Mouse (Mus musculus) CH12.LX (cell line): ENCODE results near the gene Sv2b. TPM values are rescaled to one million over a fixed set of nuclear protein-coding genes. Genes with fewer than 3 reads are reported as not detected.

Source experiments
- DNase-seq: peaks from one replicate; pipeline ENCODE4 v3.0.0-alpha.2; 2013; ENCODE audit errors: extremely low read depth
- H3K27ac ChIP-seq: 2 replicates; pipeline ENCODE4 v1.5.1; 2012; ENCODE audit warnings: low read depth, mild to moderate bottlenecking, control low read depth, moderate library complexity; ENCODE audit not compliant: insufficient read depth
- H3K27me3 ChIP-seq: replicated peaks from 2 replicates; pipeline ENCODE3; 2012; ENCODE audit warnings: inconsistent platforms
- H3K36me3 ChIP-seq, 2 experiments: replicated peaks in 1 of 2; 2 replicates each; pipeline versions ENCODE3 to v1.6.1; 2012; ENCODE audit warnings: inconsistent platforms in 1 of 2, low read length in 1 of 2, mild to moderate bottlenecking in 1 of 2, mixed read lengths in 1 of 2, moderate library complexity in 1 of 2; ENCODE audit not compliant: control insufficient read depth in 1 of 2, insufficient read depth in 1 of 2
- H3K4me1 ChIP-seq, 2 experiments: 2 replicates each; pipeline ENCODE4 v1.6.1; 2012; ENCODE audit warnings: inconsistent platforms in 1 of 2, moderate library complexity in 1 of 2; ENCODE audit not compliant: insufficient read depth in 2 of 2, control insufficient read depth in 1 of 2
- H3K4me2 ChIP-seq: 2 replicates; pipeline ENCODE4 v1.6.1; 2012; ENCODE audit warnings: low read depth, mild to moderate bottlenecking, control low read depth; ENCODE audit not compliant: poor library complexity, insufficient read depth, severe bottlenecking
- H3K4me3 ChIP-seq, 3 experiments: fragments of 150-350 bp in 1 of 3; sonication (generic) in 1 of 3; replicated peaks in 1 of 3; 2 replicates each; pipeline versions ENCODE3 to v1.5.1; 2011 to 2012; ENCODE audit warnings: low read depth in 2 of 3, low read length in 2 of 3, mild to moderate bottlenecking in 2 of 3, moderate library complexity in 2 of 3, control low read depth in 1 of 3, improper control_type of control experiment in 1 of 3, inconsistent platforms in 1 of 3, mixed read lengths in 1 of 3; ENCODE audit not compliant: poor library complexity in 1 of 3
- H3K79me2 ChIP-seq: replicated peaks from 2 replicates; pipeline ENCODE4 v1.6.1; 2012; ENCODE audit warnings: mild to moderate bottlenecking, moderate library complexity; ENCODE audit not compliant: control insufficient read depth, poor library complexity, insufficient read depth, severe bottlenecking; ENCODE audit errors: extremely low read depth
- H3K9ac ChIP-seq: 2 replicates; pipeline ENCODE4 v1.6.1; 2012; ENCODE audit warnings: low read depth, mild to moderate bottlenecking, control low read depth, moderate library complexity; ENCODE audit not compliant: insufficient read depth
- H3K9me3 ChIP-seq: replicated peaks from 2 replicates; pipeline ENCODE3; 2012; ENCODE audit warnings: low read length, inconsistent platforms, mixed read lengths
- CTCF ChIP-seq, 2 experiments: IDR thresholded peaks in 1 of 2; conservative IDR thresholded peaks in 1 of 2; 2 replicates each; pipeline ENCODE4 v1.5.1; 2011 to 2012; ENCODE audit warnings: low read depth in 2 of 2, low read length in 2 of 2, improper control_type of control experiment in 1 of 2, inconsistent platforms in 1 of 2, mild to moderate bottlenecking in 1 of 2, moderate library complexity in 1 of 2
- ELF1 ChIP-seq: IDR thresholded peaks from 2 replicates; pipeline ENCODE4 v1.6.1; 2014; ENCODE audit warnings: low read depth, mild to moderate bottlenecking, inconsistent platforms, low read length, improper control_type of control experiment
- EP300 ChIP-seq: IDR thresholded peaks from 2 replicates; pipeline ENCODE4 v1.6.1; 2011; ENCODE audit warnings: low read length, improper control_type of control experiment
- GABPA ChIP-seq: IDR thresholded peaks from 2 replicates; pipeline ENCODE4 v1.6.1; 2012; ENCODE audit warnings: low read depth, low read length, improper control_type of control experiment, inconsistent platforms; ENCODE audit not compliant: insufficient replicate concordance
- IRF4 ChIP-seq: IDR thresholded peaks from 2 replicates; pipeline ENCODE4 v1.6.1; 2014; ENCODE audit warnings: low read depth, mild to moderate bottlenecking, inconsistent platforms, low read length, improper control_type of control experiment
- JUND ChIP-seq: conservative IDR thresholded peaks from 2 replicates; pipeline ENCODE4 v1.6.1; 2011; ENCODE audit warnings: low read depth, low read length, improper control_type of control experiment
- NELFE ChIP-seq: IDR thresholded peaks from 2 replicates; pipeline ENCODE4 v1.6.1; 2011; ENCODE audit warnings: low read depth, low read length, improper control_type of control experiment
- POLR2AphosphoS2 ChIP-seq: IDR thresholded peaks from 2 replicates; pipeline ENCODE4 v1.6.1; 2011; ENCODE audit warnings: low read depth, low read length, improper control_type of control experiment
- RAD21 ChIP-seq: IDR thresholded peaks from 2 replicates; pipeline ENCODE4 v1.6.1; 2011; ENCODE audit warnings: low read depth, mild to moderate bottlenecking, low read length, improper control_type of control experiment, moderate library complexity
- SIN3A ChIP-seq: IDR thresholded peaks from 2 replicates; pipeline ENCODE4 v1.6.1; 2012; ENCODE audit warnings: low read length, improper control_type of control experiment, inconsistent platforms
- SMC3 ChIP-seq: IDR thresholded peaks from 2 replicates; pipeline ENCODE4 v1.6.1; 2011; ENCODE audit warnings: low read depth, low read length, improper control_type of control experiment
- ZC3H11A ChIP-seq: IDR thresholded peaks from 2 replicates; pipeline ENCODE4 v1.6.1; 2012; ENCODE audit warnings: low read depth, mild to moderate bottlenecking, inconsistent platforms, low read length, improper control_type of control experiment
- ZMIZ1 ChIP-seq: IDR thresholded peaks from 2 replicates; pipeline ENCODE4 v1.6.1; 2012; ENCODE audit warnings: low read depth, mild to moderate bottlenecking, inconsistent platforms, low read length, improper control_type of control experiment
- dilution Hi-C: fragments of 300-500 bp; cut with MboI; formaldehyde crosslinking; loops from 2 replicates; pipeline ENCODE4 v1.14.3; 2020; ENCODE audit warnings: low sequenced_read_pairs; ENCODE audit not compliant: extremely low pct_unique_long_range_greater_than_20kb, extremely low pct_ligation_motif_present
- in situ Hi-C: fragments of 300-500 bp; cut with MboI; formaldehyde crosslinking; loops from 3 replicates; pipeline ENCODE4 v1.14.3; 2019; ENCODE audit warnings: low sequenced_read_pairs, low pct_ligation_motif_present, low pct_unique_long_range_greater_than_20kb, mixed read lengths
- polyA plus RNA-seq: library from polyadenylated mRNA; unstranded; fragments of >175 nt; gene quantifications from 2 replicates; pipeline ENCODE4 v1.2.1, GENCODE M21; 2012; ENCODE audit warnings: low read depth; ENCODE audit not compliant: insufficient read length
- total RNA-seq, 2 experiments: library from RNA; depleted of rRNA; stranded (reverse); fragments of 300-350 nt in 1 of 2; fragments of >200 nt in 1 of 2; gene quantifications; 2 replicates each; pipeline ENCODE4 v1.2.3; 2012 to 2014

The Sv2b gene
- total and polyA plus RNA-seq, 3 experiments = 0.04 TPM; not detected in 2

- no peaks in the 10 kb centered on the region for H3K79me2 ChIP-seq
- in situ Hi-C loops = loop anchor here (5.0 to 25.0 kb wide), 4 partner anchors 228 to 755 kb away; no protein-coding TSS in a partner anchor
Measured at GRCm38 (mm10) chr7:75139306-75139705, 169.8 kb downstream of the Sv2b start.

GRCm38 (mm10) chr7:75134710-75135617 is 174.1 kb downstream of the Sv2b start:
- H3K9ac ChIP-seq = no peak overlapping the region
- no peaks in the 10 kb centered on the region for H3K79me2 ChIP-seq
- H3K27ac ChIP-seq = no peak overlapping the region
- TF ChIP-seq RAD21 = peak; percentile 82
- TF ChIP-seq IRF4 = no peak
- TF ChIP-seq ZC3H11A = peak; percentile 59
- no peak for TF ChIP-seq ELF1
- no peak for TF ChIP-seq SIN3A
- no peak for TF ChIP-seq GABPA
- TF ChIP-seq SMC3 = peak; percentile 76
- TF ChIP-seq NELFE = 0 out of 2 replicates have a peak, but pooled peaks have one; percentile 13
- TF ChIP-seq CTCF (conservative IDR thresholded peaks at IDR 0.05 in 1 of 2, IDR thresholded peaks at IDR 0.05 in 1 of 2; ENCODE audit: low read depth in 2 of 2, low read length in 2 of 2) = peak; percentile 42 to 78; a peak in 3 of 4 replicates
- TF ChIP-seq JUND = no peak
- TF ChIP-seq ZMIZ1 = no peak
- in situ Hi-C loops = loop anchor here (5.0 to 25.0 kb wide), 4 partner anchors 232 to 760 kb away; no protein-coding TSS in a partner anchor
- dilution Hi-C loops = no loop called here
- H3K4me1 ChIP-seq = peaks cover 0 to 18% of the 10 kb centered on the region in 2 experiments; a peak in 3 of 4 replicates
- H3K27me3 ChIP-seq = peaks cover 1% of the 10 kb centered on the region
- no peaks in the 10 kb centered on the region for H3K36me3 ChIP-seq
- DNase-seq = peak; percentile 65
- H3K4me2 ChIP-seq = no peak overlapping the region
- H3K9me3 ChIP-seq = no peaks in the 10 kb centered on the region
- no peak overlapping the region for H3K4me3 ChIP-seq

More at GRCm38 (mm10) chr7:75139306-75139705, 169.8 kb downstream of the Sv2b start:
- TF ChIP-seq CTCF (conservative IDR thresholded peaks at IDR 0.05 in 1 of 2, IDR thresholded peaks at IDR 0.05 in 1 of 2; ENCODE audit: low read depth in 2 of 2, low read length in 2 of 2) (no peak), EP300 (peak; percentile 42; the same call in 1 of the 2 replicates), POLR2AphosphoS2 (no peak), IRF4 (no peak)
- Histone ChIP-seq H3K27me3 (no peaks in the 10 kb centered on the region), H3K9ac (no peak overlapping the region), H3K4me1 (peaks cover 0 to 38% of the 10 kb centered on the region in 2 experiments; a peak in 3 of 4 replicates), H3K27ac (no peak overlapping the region), H3K36me3 (no peaks in the 10 kb centered on the region), H3K4me2 (no peak overlapping the region), H3K4me3 (no peak overlapping the region), H3K9me3 (peaks cover 7% of the 10 kb centered on the region)
- dilution Hi-C loops = no loop called here
- DNase-seq = no peak
